Mouse (Mus musculus) lung, embryonic 15.5 days (tissue): ENCODE results near the gene Slc16a13. TPM values are rescaled to one million over a fixed set of nuclear protein-coding genes. Genes with fewer than 3 reads are reported as not detected.

ENCODE experiments used
- ATAC-seq: fragments of 200-750 bp; cut with Nextera tagmentation; 2 replicates; pipeline ENCODE4 v1.8.0; 2017; ENCODE audit warnings: moderate number of reproducible peaks, borderline replicate concordance; ENCODE audit not compliant: low FRiP score, low TSS enrichment; ENCODE audit errors: extremely low read depth
- H3K27ac ChIP-seq: fragments of 300-500 bp; sonication (generic); 2 replicates; pipeline ENCODE4 v1.5.1; 2015; ENCODE audit warnings: moderate library complexity, mild to moderate bottlenecking, inconsistent platforms
- H3K27me3 ChIP-seq: fragments of 300-500 bp; sonication (generic); 2 replicates; pipeline ENCODE4 v1.6.1; 2015; ENCODE audit warnings: inconsistent platforms
- H3K36me3 ChIP-seq: fragments of 300-500 bp; sonication (generic); 2 replicates; pipeline ENCODE4 v1.6.1; 2015; ENCODE audit warnings: inconsistent platforms
- H3K4me1 ChIP-seq: fragments of 300-500 bp; sonication (generic); 2 replicates; pipeline ENCODE4 v1.6.1; 2015; ENCODE audit warnings: inconsistent platforms
- H3K4me2 ChIP-seq: fragments of 300-500 bp; sonication (generic); 2 replicates; pipeline ENCODE4 v1.6.1; 2015; ENCODE audit warnings: inconsistent platforms, mild to moderate bottlenecking, moderate library complexity
- H3K4me3 ChIP-seq: fragments of 300-500 bp; sonication (generic); 2 replicates; pipeline ENCODE4 v1.5.1; 2015; ENCODE audit warnings: mild to moderate bottlenecking, inconsistent platforms
- H3K9ac ChIP-seq: fragments of 300-500 bp; sonication (generic); 2 replicates; pipeline ENCODE4 v1.6.1; 2015; ENCODE audit warnings: inconsistent platforms
- H3K9me3 ChIP-seq: fragments of 300-500 bp; sonication (generic); 2 replicates; pipeline ENCODE4 v1.6.1; 2016; ENCODE audit warnings: inconsistent platforms
- WGBS: fragments of 180-500 bp; shearing (Covaris S2); methylation state at CpG from one replicate; pipeline ENCODE4 v1.1.7; 2015; 5-methylcytosine and 5-hydroxymethylcytosine counted together
- polyA plus RNA-seq: library from polyadenylated mRNA; unstranded; fragments of >200 nt; fragmentation: Nextera tagmentation; extraction: Ambion mirVana; gene quantifications from 2 replicates; pipeline ENCODE4 v1.2.1, GENCODE M21; 2015

Gene Slc16a13
- polyA plus RNA-seq, 1 experiment from 2014 or later: 6.0 TPM

DNA sequence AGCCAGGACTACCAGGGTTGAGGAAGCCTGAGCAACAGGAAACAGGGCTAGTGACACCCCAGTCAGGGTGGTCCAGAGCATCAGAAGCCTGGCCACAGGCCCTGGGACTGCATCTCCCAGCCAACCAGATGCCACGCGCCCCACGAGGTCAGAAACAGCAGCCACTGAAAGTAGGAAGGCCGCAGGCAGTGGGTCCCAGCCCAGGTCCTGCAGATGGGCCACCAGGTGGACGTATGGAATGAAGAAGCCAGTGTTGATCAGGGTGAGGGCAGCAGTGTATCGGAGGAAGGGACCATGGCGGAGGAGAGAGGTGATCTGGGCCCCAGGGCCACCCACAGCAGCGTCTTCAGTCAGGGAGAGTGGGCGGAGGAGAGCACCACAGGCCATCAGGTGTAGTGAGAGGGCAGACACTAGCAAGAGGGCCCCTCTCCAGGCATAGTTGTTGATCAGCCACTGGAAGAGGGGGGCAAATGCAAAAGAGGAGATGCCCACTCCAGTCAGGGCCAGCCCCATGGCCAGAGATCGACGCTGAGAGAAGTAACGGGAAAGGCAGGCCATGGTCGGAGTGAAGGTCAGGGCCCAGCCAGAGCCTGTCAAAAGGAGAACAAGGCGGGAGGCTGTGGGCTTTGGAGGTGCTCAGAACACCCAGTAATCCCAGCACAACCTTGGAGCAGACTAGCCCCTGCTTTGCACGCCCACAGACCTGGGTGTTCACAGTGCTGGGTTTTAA, 2.0 kb downstream of the Slc16a13 start:
- H3K9ac ChIP-seq: no peak overlapping the region
- ATAC-seq: no peak
- no peaks in the 10 kb centered on the region for H3K36me3 ChIP-seq
- no peak overlapping the region for H3K4me3 ChIP-seq
- H3K4me1 ChIP-seq: peaks cover 26% of the 10 kb centered on the region
- no peaks in the 10 kb centered on the region for H3K9me3 ChIP-seq
- no peak overlapping the region for H3K4me2 ChIP-seq
- no peak overlapping the region for H3K27ac ChIP-seq
- H3K27me3 ChIP-seq: peaks cover 35% of the 10 kb centered on the region
- WGBS: 89% methylated on average over 15 of the region's 15 CpGs

DNA sequence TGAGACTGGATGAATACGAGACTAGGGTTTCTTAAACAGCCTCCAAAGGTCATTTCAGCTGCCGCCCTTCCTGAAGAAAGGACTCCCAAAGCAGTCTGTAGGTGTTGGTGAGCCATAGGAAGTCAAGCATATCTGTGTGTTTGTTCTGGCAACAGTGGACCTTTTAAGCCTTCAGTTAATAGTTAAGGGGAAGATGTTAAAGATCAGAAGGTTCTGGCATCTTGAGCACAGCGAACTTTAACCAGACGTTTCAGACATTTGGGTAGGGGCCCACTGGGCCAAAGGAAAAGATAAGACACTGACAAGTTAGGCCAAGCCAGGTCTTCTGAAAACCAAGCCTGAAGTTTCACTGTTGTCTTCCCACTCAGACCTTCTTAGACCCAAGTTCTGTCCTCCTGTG, 2.8 kb downstream of the Slc16a13 start:
- WGBS: 67% methylated on average over 4 of the region's 4 CpGs
- Histone ChIP-seq H3K36me3 (no peaks in the 10 kb centered on the region), H3K27me3 (peaks cover 44% of the 10 kb centered on the region), H3K4me1 (peaks cover 32% of the 10 kb centered on the region), H3K4me3 (no peak overlapping the region), H3K4me2 (no peak overlapping the region), H3K27ac (no peak overlapping the region), H3K9me3 (no peaks in the 10 kb centered on the region), H3K9ac (no peak overlapping the region)
- no peak for ATAC-seq

DNA sequence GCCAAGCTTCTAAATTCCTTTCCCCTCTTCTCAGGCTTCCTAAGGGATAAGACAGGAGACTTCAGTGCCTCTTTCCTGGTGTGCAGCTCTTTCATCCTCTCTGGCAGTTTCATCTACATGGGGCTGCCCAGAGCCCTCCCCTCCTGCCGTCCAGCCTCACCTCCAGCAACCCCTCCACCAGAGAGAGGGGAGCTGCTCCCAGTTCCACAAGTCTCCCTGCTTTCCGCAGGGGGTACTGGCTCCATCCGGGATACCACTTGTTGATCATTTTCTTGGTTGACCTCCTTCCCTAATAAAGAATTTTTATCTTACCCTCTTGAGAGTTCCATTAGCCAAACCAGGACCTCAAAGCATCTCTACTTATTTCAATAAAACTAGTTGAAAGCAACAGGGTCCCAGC, 4.8 kb downstream of the Slc16a13 start:
- no peak overlapping the region for H3K27ac ChIP-seq
- H3K4me1 ChIP-seq: peaks cover 25% of the 10 kb centered on the region
- no peak overlapping the region for H3K9ac ChIP-seq
- ATAC-seq: no peak
- no peak overlapping the region for H3K4me3 ChIP-seq
- H3K36me3 ChIP-seq: no peaks in the 10 kb centered on the region
- H3K27me3 ChIP-seq: peaks cover 49% of the 10 kb centered on the region
- H3K4me2 ChIP-seq: no peak overlapping the region
- WGBS: 62% methylated on average over 3 of the region's 3 CpGs
- H3K9me3 ChIP-seq: no peaks in the 10 kb centered on the region

DNA sequence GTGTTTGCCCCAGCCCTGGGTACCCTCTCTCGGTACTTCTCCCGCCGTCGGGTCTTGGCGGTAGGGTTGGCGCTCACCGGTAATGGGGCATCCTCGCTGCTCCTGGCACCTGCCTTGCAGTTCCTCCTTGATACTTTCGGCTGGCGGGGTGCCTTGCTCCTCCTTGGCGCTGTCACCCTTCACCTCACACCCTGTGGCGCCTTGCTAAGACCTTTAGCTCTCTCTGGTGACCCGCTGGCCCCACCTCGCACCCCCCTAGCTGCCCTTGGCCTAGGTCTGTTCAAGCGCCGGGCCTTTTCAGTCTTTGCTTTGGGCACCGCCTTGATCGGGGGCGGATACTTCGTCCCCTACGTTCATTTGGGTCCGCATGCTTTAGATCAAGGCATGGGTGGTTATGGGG, 5.6 kb downstream of the Slc16a13 start:
- H3K4me2 ChIP-seq: no peak overlapping the region
- peaks cover 49% of the 10 kb centered on the region for H3K27me3 ChIP-seq
- 12% methylated on average over 22 of the region's 22 CpGs for WGBS
- H3K4me3 ChIP-seq: no peak overlapping the region
- no peaks in the 10 kb centered on the region for H3K9me3 ChIP-seq
- H3K36me3 ChIP-seq: no peaks in the 10 kb centered on the region
- H3K4me1 ChIP-seq: peaks cover 22% of the 10 kb centered on the region
- H3K9ac ChIP-seq: no peak overlapping the region
- ATAC-seq: no peak
- H3K27ac ChIP-seq: no peak overlapping the region

DNA sequence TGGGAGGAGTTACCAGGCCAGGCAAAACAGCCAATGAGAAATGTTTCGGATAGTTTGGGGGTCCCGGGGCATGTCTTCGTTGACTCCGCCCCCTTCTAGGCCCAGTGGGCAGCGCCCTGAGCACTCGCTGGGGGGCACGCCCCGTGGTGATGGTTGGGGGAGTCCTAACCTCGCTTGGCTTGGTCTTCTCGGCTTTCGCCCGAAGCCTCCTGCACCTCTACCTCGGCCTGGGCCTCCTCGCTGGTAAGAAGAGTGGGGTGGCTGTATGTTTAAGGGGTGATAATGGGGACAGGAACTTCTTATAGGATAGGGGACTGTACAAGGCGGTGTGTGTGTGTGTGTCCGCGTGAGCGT, 6.0 kb downstream of the Slc16a13 start:
- Histone ChIP-seq H3K9ac (no peak overlapping the region), H3K4me2 (peak overlapping the region; percentile 61), H3K27me3 (peaks cover 49% of the 10 kb centered on the region), H3K27ac (no peak overlapping the region), H3K4me3 (peak overlapping the region; percentile 32; the same call in 1 of the 2 replicates), H3K36me3 (no peaks in the 10 kb centered on the region), H3K4me1 (peaks cover 19% of the 10 kb centered on the region), H3K9me3 (no peaks in the 10 kb centered on the region)
- WGBS: 8% methylated on average over 18 of the region's 18 CpGs
- ATAC-seq: 0 out of 2 replicates have a peak, but pooled peaks have one; percentile 13

DNA sequence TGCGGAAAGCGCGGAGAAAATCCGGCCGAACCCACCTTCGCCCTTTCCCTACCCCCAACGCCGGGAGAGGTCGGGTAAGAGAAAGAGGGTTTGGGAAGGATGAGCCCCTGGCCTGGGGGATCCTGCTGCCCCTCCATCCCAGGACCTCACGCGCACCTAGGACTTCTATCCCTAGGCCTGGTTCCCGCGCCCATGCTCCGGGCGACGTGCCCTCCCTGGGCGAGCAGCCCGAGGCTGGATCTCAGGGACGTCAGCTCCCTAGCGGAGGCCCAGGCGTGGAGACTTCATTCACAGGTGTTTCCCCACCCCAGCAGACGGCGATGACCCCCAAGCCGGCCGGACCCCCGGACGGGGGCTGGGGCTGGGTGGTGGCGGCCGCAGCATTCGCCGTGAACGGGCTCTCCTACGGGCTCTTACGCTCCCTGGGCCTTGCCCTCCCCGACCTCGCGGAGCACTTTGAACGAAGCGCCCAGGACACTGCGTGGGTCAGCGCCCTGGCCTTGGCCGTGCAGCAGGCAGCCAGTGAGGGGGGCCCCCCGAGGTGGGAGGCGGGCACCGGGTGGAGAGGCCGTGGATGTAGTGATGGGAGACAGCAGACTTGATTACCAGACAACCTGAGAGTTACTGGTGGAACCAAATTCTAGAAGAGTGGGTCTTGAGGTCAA, 6.5 kb downstream of the Slc16a13 start:
- peak; percentile 44; the same call in 1 of the 2 replicates for ATAC-seq
- peak overlapping the region; percentile 35 for H3K9ac ChIP-seq

DNA sequence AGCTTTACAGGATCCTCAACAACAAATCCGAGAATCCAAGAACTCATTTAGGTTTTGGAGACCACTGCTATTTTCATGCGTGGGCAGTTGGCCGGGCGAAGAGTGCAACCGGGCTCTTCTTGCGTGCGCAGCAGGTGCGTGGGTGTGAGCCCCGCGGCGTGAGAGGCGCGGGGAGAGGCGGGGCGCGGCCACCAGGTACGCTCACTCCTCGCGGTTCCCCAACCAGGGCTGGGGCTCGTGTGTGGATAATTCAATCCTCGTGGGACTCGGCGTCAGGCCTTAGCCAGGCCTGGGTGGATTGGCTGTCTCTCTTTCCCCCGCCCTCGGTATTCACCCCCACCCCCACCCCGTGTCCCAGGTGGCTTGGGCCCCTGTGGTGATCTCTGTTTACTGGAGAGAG, 7.1 kb downstream of the Slc16a13 start:
- 0 out of 2 replicates have a peak overlapping the region, but pooled peaks have one; percentile 35 for H3K9ac ChIP-seq
- ATAC-seq: no peak
- peak overlapping the region; percentile 32; the same call in 1 of the 2 replicates for H3K4me3 ChIP-seq
- no peak overlapping the region for H3K27ac ChIP-seq
- peak overlapping the region; percentile 61 for H3K4me2 ChIP-seq
- H3K27me3 ChIP-seq: peaks cover 49% of the 10 kb centered on the region
- 8% methylated on average over 26 of the region's 26 CpGs for WGBS
- peaks cover 19% of the 10 kb centered on the region for H3K4me1 ChIP-seq
- H3K36me3 ChIP-seq: no peaks in the 10 kb centered on the region
- no peaks in the 10 kb centered on the region for H3K9me3 ChIP-seq

More for the DNA sequence above, 6.5 kb downstream of the Slc16a13 start:
- Histone ChIP-seq H3K4me3 (peak overlapping the region; percentile 32), H3K4me2 (peak overlapping the region; percentile 61), H3K36me3 (no peaks in the 10 kb centered on the region), H3K27me3 (peaks cover 49% of the 10 kb centered on the region), H3K9me3 (no peaks in the 10 kb centered on the region), H3K27ac (no peak overlapping the region), H3K4me1 (peaks cover 19% of the 10 kb centered on the region)
- WGBS: 1% methylated on average over 43 of the region's 46 CpGs

DNA sequence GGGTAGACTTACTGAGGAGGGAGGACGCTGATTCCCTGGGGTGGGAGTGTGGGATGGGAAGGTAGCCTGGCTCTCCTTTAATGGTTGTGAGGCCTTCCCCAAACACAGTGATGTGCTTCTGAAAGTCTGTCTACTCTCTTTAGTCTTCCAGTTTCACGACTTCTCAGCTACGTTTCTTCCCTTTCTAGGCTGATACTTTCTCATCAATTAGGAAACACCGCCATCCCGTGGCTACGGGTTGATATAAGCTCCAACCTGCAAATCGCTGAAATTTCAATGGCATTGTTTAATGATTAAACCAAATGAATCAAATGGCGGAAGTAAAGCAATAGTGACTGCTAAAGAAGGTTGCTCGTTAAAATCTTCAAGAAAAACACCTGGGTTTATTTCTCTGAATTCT, 8.0 kb downstream of the Slc16a13 start:
- Histone ChIP-seq H3K4me3 (no peak overlapping the region), H3K27ac (no peak overlapping the region), H3K27me3 (peaks cover 49% of the 10 kb centered on the region), H3K4me2 (no peak overlapping the region), H3K36me3 (no peaks in the 10 kb centered on the region), H3K9ac (no peak overlapping the region), H3K4me1 (peaks cover 19% of the 10 kb centered on the region), H3K9me3 (no peaks in the 10 kb centered on the region)
- ATAC-seq: no peak
- WGBS: 9% methylated on average over 9 of the region's 9 CpGs

DNA sequence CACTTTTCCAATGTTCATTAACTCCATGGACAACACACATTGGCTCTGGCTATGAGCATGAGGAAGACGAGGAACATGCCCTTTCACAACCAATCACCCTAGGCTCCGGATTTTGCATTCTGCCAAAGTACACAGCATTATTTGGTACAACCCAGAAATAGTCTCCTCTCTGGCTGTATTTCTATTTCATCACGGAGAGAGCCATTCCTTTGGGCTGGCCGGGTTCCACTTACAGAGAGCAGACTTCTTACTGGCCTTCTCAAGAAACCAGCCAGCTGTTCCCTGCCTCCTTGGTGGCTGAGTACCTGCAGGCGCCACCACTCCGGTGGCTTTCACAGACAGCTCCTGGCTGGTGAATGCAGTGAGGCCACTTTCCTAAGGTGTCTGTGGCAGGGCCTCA, 8.4 kb downstream of the Slc16a13 start, which contains the start of gene Slc16a11:
Slc16a11 (plus strand) TSS at position 330 of the 400 bp plus-strand sequence.
- WGBS: 52% methylated on average over 6 of the region's 6 CpGs
- peaks cover 49% of the 10 kb centered on the region for H3K27me3 ChIP-seq

DNA sequence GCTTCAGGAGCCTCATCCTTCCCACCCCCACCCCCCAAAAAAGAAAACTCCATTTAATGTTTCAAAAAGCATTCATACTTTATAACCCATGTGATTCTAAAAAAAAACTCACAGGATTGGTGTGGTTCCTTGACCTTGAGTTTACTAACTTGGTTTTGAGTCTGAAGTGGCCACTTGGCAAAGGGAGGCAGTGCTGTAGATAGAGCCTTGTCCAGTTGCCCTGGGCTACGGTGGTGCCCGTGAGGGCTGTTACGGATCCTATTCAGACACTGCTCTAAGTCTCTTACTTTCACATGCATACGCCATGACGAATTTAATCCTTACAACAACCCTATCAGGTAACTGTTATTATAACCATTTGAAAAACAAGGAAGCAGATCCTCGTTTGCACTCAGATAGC, 8.9 kb downstream of the Slc16a13 start:
- H3K4me3 ChIP-seq: no peak overlapping the region
- H3K4me2 ChIP-seq: no peak overlapping the region
- H3K4me1 ChIP-seq: peaks cover 19% of the 10 kb centered on the region
- H3K27ac ChIP-seq: no peak overlapping the region
- no peak overlapping the region for H3K9ac ChIP-seq
- ATAC-seq: no peak
- peaks cover 45% of the 10 kb centered on the region for H3K27me3 ChIP-seq
- H3K9me3 ChIP-seq: no peaks in the 10 kb centered on the region
- H3K36me3 ChIP-seq: no peaks in the 10 kb centered on the region
- 68% methylated on average over 6 of the region's 6 CpGs for WGBS

More for the DNA sequence above, 8.4 kb downstream of the Slc16a13 start, which contains the start of gene Slc16a11:
- H3K27ac ChIP-seq: no peak within 1 kb of the TSS
- H3K4me2 ChIP-seq: peak within 1 kb of the TSS; percentile 61; the same call in 1 of the 2 replicates
- ATAC-seq: no peak
- H3K4me1 ChIP-seq: peaks cover 19% of the 10 kb centered on the region
- no peak within 1 kb of the TSS for H3K9ac ChIP-seq
- no peak within 1 kb of the TSS for H3K4me3 ChIP-seq
- H3K36me3 ChIP-seq: no peaks in the 10 kb centered on the region
- H3K9me3 ChIP-seq: no peaks in the 10 kb centered on the region

DNA sequence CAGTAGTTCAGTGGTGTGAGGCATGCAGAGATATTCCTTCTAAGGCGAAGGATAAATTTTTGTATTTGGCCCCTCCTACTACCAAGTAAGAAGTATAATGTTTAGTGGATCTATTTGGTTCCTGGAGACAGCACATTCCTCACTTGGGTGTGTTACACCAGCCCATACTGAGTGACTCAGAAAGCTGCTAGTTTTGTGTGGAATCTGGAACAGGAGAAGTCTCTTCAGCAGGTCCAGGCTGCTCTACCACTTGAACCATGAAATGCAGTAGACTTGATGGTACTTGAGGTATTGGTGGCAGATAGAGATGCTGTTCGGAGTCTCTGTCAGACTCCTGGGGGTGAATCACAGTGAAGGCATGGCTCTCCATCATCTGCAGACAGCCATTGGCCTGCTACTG, 10.2 kb downstream of the Slc16a13 start:
- Histone ChIP-seq H3K27me3 (peaks cover 32% of the 10 kb centered on the region), H3K27ac (no peak overlapping the region), H3K4me3 (no peak overlapping the region), H3K4me1 (peaks cover 19% of the 10 kb centered on the region), H3K9ac (no peak overlapping the region), H3K9me3 (no peaks in the 10 kb centered on the region), H3K36me3 (no peaks in the 10 kb centered on the region), H3K4me2 (no peak overlapping the region)
- no peak for ATAC-seq
- WGBS: 64% methylated on average over 2 of the region's 2 CpGs

DNA sequence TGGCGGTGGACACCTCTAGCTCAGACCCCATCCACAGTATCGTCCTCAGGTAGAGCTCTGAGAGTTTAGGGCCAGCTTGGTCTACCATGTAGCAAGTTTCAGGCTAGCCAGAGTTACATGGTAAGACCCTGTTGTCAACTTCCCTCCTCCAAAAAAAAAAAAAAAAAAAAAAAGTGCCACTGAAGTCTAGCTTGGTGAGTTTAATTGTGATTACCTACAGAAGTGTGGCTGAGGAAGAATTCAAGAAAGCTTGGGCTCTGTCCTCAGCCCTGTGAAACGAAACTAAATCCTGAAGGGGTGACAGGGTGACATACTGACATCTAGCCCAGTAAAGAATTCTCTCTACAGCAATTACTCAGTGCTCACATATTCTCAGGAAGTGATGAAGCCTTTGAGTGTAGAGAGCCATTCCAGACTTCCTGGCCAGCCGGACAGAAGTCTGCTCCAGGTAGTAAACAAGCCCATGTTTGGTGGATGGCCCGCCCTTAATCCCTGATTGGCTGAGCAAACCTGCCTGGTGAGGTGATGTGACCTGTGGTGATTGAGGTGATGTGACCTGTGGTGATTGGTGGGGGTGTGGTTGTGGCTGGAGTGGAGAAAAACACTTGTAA, 12.0 kb downstream of the Slc16a13 start:
- H3K27me3 ChIP-seq: peaks cover 14% of the 10 kb centered on the region
- no peak overlapping the region for H3K27ac ChIP-seq
- 57% methylated on average over 5 of the region's 5 CpGs for WGBS
- peaks cover 6% of the 10 kb centered on the region for H3K4me1 ChIP-seq
- no peak overlapping the region for H3K4me2 ChIP-seq
- no peak overlapping the region for H3K4me3 ChIP-seq
- H3K9ac ChIP-seq: no peak overlapping the region
- ATAC-seq: no peak
- H3K36me3 ChIP-seq: no peaks in the 10 kb centered on the region
- no peaks in the 10 kb centered on the region for H3K9me3 ChIP-seq
